Mouse (Mus musculus) bone marrow, adult 2 months (tissue): ENCODE results near the gene Lrmda. TPM values are rescaled to one million over a fixed set of nuclear protein-coding genes. Genes with fewer than 3 reads are reported as not detected.

Source experiments
- H3K27ac ChIP-seq: fragments of 200-500 bp; 2 replicates; pipeline ENCODE4 v1.5.1; 2012; ENCODE audit warnings: low read depth, mild to moderate bottlenecking, control low read depth, inconsistent platforms, low read length; ENCODE audit not compliant: control insufficient read depth, poor library complexity, insufficient read depth
- H3K4me1 ChIP-seq: fragments of 200-500 bp; 2 replicates; pipeline ENCODE4 v1.6.1; 2011; ENCODE audit warnings: low read length; ENCODE audit not compliant: control insufficient read depth, insufficient read depth
- H3K4me3 ChIP-seq: fragments of 200-500 bp; replicated peaks from 2 replicates; pipeline ENCODE3; 2011; ENCODE audit warnings: mild to moderate bottlenecking, low read depth, low read length, control low read depth; ENCODE audit not compliant: control insufficient read depth
- CTCF ChIP-seq: fragments of 200-500 bp; IDR thresholded peaks from 2 replicates; pipeline ENCODE4 v1.5.1; 2011; ENCODE audit warnings: low read length, control low read depth; ENCODE audit not compliant: control insufficient read depth, insufficient read depth
- POLR2A ChIP-seq: fragments of 200-500 bp; IDR thresholded peaks from 2 replicates; pipeline ENCODE4 v1.6.1; 2011; ENCODE audit warnings: low read depth, mild to moderate bottlenecking, control low read depth, low read length, borderline replicate concordance; ENCODE audit not compliant: control insufficient read depth
- WGBS: fragments of 180-500 bp; shearing (Covaris S2); methylation state at CpG from one replicate; pipeline ENCODE4 v1.1.7; 2018; 5-methylcytosine and 5-hydroxymethylcytosine counted together
- polyA plus RNA-seq: library from polyadenylated mRNA; stranded (reverse); fragments of >200 nt; gene quantifications from 2 replicates; pipeline ENCODE4 v1.2.4, GENCODE M21; 2011; ENCODE audit warnings: low replicate concordance; ENCODE audit not compliant: missing spikeins, insufficient read depth, insufficient read length

The Lrmda gene
- polyA plus RNA-seq, 1 experiment = 3.8 TPM

GRCm38 (mm10) chr14:22156991-22157390, 137.5 kb downstream of the Lrmda start:
- 79% methylated on average over 6 of the region's 6 CpGs for WGBS
- Histone ChIP-seq H3K4me1 (no peaks in the 10 kb centered on the region; the same call in 1 of the 2 replicates), H3K4me3 (no peak overlapping the region), H3K27ac (no peak overlapping the region)
- TF ChIP-seq POLR2A = no peak
- TF ChIP-seq CTCF = no peak

- WGBS = 77% methylated on average over 3 of the region's 3 CpGs
- Histone ChIP-seq H3K4me3 (no peak overlapping the region), H3K4me1 (no peaks in the 10 kb centered on the region; the same call in 1 of the 2 replicates), H3K27ac (no peak overlapping the region)
- TF ChIP-seq POLR2A = no peak
- no peak for TF ChIP-seq CTCF
Observed at GRCm38 (mm10) chr14:22161416-22161815, 141.9 kb downstream of the Lrmda start.

GRCm38 (mm10) chr14:22167285-22167684, 147.8 kb downstream of the Lrmda start:
- no peak for TF ChIP-seq CTCF
- no peaks in the 10 kb centered on the region for H3K4me1 ChIP-seq
- no peak overlapping the region for H3K27ac ChIP-seq
- WGBS = 79% methylated on average over 7 of the region's 7 CpGs
- H3K4me3 ChIP-seq = no peak overlapping the region

GRCm38 (mm10) chr14:22168077-22168794, 148.7 kb downstream of the Lrmda start:
- WGBS = 68% methylated on average over 11 of the region's 11 CpGs
- no peak overlapping the region for H3K27ac ChIP-seq
- TF ChIP-seq POLR2A (no peak), CTCF (no peak)
- no peaks in the 10 kb centered on the region for H3K4me1 ChIP-seq
- H3K4me3 ChIP-seq = no peak overlapping the region

- Histone ChIP-seq H3K4me1 (no peaks in the 10 kb centered on the region), H3K4me3 (no peak overlapping the region), H3K27ac (no peak overlapping the region)
- WGBS = 54% methylated on average over 14 of the region's 14 CpGs
- no peak for TF ChIP-seq CTCF
- TF ChIP-seq POLR2A = no peak
Observed at GRCm38 (mm10) chr14:22168795-22169568, 149.5 kb downstream of the Lrmda start.

- TF ChIP-seq POLR2A (no peak), CTCF (no peak)
- WGBS = 77% methylated on average over 9 of the region's 9 CpGs
Observed at GRCm38 (mm10) chr14:22174757-22175156, 155.2 kb downstream of the Lrmda start.

GRCm38 (mm10) chr14:22179761-22180160, 160.2 kb downstream of the Lrmda start:
- no peak for TF ChIP-seq POLR2A
- TF ChIP-seq CTCF = no peak
- 87% methylated on average over 2 of the region's 2 CpGs for WGBS
- Histone ChIP-seq H3K4me3 (no peak overlapping the region), H3K27ac (no peak overlapping the region), H3K4me1 (no peaks in the 10 kb centered on the region; the same call in 1 of the 2 replicates)

More at GRCm38 (mm10) chr14:22174757-22175156, 155.2 kb downstream of the Lrmda start:
- Histone ChIP-seq H3K4me1 (no peaks in the 10 kb centered on the region; the same call in 1 of the 2 replicates), H3K4me3 (no peak overlapping the region), H3K27ac (no peak overlapping the region)

- TF ChIP-seq POLR2A (no peak), CTCF (no peak)
- Histone ChIP-seq H3K4me1 (no peaks in the 10 kb centered on the region; the same call in 1 of the 2 replicates), H3K4me3 (no peak overlapping the region), H3K27ac (no peak overlapping the region)
- WGBS = 77% methylated on average over 6 of the region's 6 CpGs
Observed at GRCm38 (mm10) chr14:22181508-22181907, 162.0 kb downstream of the Lrmda start.
